Mouse (Mus musculus): ENCODE data around the gene Taf5l.
"Not testable (repeated sequence)": the region's sequence is repeated elsewhere in the genome, so short reads cannot be mapped to it uniquely, and the experiment has no call there.

Taf5l gene

GRCm38 (mm10) chr8:124014751-124015150, 6.4 kb downstream of the Taf5l start:
- DNase-seq (ENCODE audit: low read depth in 1 of 2, low spot score in 2 of 2) = no peak

- DNase-seq (ENCODE audit: low read depth in 1 of 2, low spot score in 2 of 2) = not testable (repeated sequence)
Observed at GRCm38 (mm10) chr8:124014299-124014698, 6.9 kb downstream of the Taf5l start.

- DNase-seq (ENCODE audit: low read depth in 1 of 2, low spot score in 2 of 2) = no peak
Observed at GRCm38 (mm10) chr8:124011989-124012586, 9.1 kb downstream of the Taf5l start.

- DNase-seq (ENCODE audit: low read depth in 1 of 2, low spot score in 2 of 2) = no peak
Observed at GRCm38 (mm10) chr8:124011580-124011979, 9.6 kb downstream of the Taf5l start.

- DNase-seq (ENCODE audit: low read depth in 1 of 2, low spot score in 2 of 2) = no peak
Observed at GRCm38 (mm10) chr8:124007829-124008228, 13.4 kb downstream of the Taf5l start.

- DNase-seq (ENCODE audit: low read depth in 1 of 2, low spot score in 2 of 2) = no peak
Observed at GRCm38 (mm10) chr8:124002546-124003108, 18.6 kb downstream of the Taf5l start.

GRCm38 (mm10) chr8:123999568-123999967, 21.6 kb downstream of the Taf5l start:
- DNase-seq (ENCODE audit: low read depth in 1 of 2, low spot score in 2 of 2) = no peak

- no peak for DNase-seq (ENCODE audit: low read depth in 1 of 2, low spot score in 2 of 2)
Observed at GRCm38 (mm10) chr8:123993997-123994396, 27.2 kb downstream of the Taf5l start.

- DNase-seq (ENCODE audit: low read depth in 1 of 2, low spot score in 2 of 2) = no peak
Observed at GRCm38 (mm10) chr8:123993597-123993996, 27.6 kb downstream of the Taf5l start.

GRCm38 (mm10) chr8:123992587-123992986, 28.6 kb downstream of the Taf5l start:
- DNase-seq (ENCODE audit: low read depth in 1 of 2, low spot score in 2 of 2) = no peak

GRCm38 (mm10) chr8:123990277-123991049, 30.7 kb downstream of the Taf5l start:
- DNase-seq (ENCODE audit: low read depth in 1 of 2, low spot score in 2 of 2) = no peak

- no peak for DNase-seq (ENCODE audit: low read depth in 1 of 2, low spot score in 2 of 2)
Observed at GRCm38 (mm10) chr8:123989128-123989527, 32.1 kb downstream of the Taf5l start.

- no peak for DNase-seq (ENCODE audit: low read depth in 1 of 2, low spot score in 2 of 2)
Observed at GRCm38 (mm10) chr8:123988605-123989038, 32.6 kb downstream of the Taf5l start.

- DNase-seq (ENCODE audit: low read depth in 1 of 2, low spot score in 2 of 2) = peak; percentile 64 to 71
Observed at GRCm38 (mm10) chr8:123982826-123983400, 38.3 kb downstream of the Taf5l start, which contains the start of gene Abcb10. Gene Abcb10 (minus strand): TSS chr8:123983122.

- peak in 1 of 2 experiments; percentile 2 for DNase-seq (ENCODE audit: low read depth in 1 of 2, low spot score in 2 of 2)
Observed at GRCm38 (mm10) chr8:123982291-123982793, 38.9 kb downstream of the Taf5l start.

GRCm38 (mm10) chr8:123981674-123982073, 39.5 kb downstream of the Taf5l start:
- DNase-seq (ENCODE audit: low read depth in 1 of 2, low spot score in 2 of 2) = no peak

GRCm38 (mm10) chr8:123980239-123980638, 41.0 kb downstream of the Taf5l start:
- no peak for DNase-seq (ENCODE audit: low read depth in 1 of 2, low spot score in 2 of 2)

- no peak for DNase-seq (ENCODE audit: low read depth in 1 of 2, low spot score in 2 of 2)
Observed at GRCm38 (mm10) chr8:123978926-123979325, 42.3 kb downstream of the Taf5l start.

GRCm38 (mm10) chr8:123978166-123978838, 42.9 kb downstream of the Taf5l start:
- no peak for DNase-seq (ENCODE audit: low read depth in 1 of 2, low spot score in 2 of 2)

- no peak for DNase-seq (ENCODE audit: low read depth in 1 of 2, low spot score in 2 of 2)
Observed at GRCm38 (mm10) chr8:123977499-123977898, 43.7 kb downstream of the Taf5l start.

GRCm38 (mm10) chr8:123973495-123973894, 47.7 kb downstream of the Taf5l start:
- no peak for DNase-seq (ENCODE audit: low read depth in 1 of 2, low spot score in 2 of 2)
